Mouse (Mus musculus): ENCODE data around the gene Metap1d.

The Metap1d gene

DNA sequence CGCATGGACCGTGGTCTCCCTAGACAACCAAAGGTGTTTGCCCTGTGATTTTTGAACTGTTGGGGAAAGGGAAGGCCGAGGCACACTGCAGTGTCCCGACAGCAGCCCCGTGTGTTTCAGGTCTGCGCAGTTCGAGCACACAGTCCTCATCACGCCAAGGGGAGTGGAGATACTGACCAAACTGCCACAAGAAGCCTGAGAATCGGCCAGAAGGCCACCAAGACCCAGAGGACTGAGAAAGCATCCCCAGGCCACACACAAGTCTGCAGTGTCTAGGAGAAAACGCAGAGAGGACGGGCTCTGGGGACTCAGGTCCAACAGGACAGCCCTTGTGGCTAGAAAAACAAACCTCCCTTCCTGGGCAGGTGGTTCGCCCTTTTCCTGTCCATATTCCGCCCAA lies 71.7 kb downstream of the Metap1d start:
- intact Hi-C loops (cut with DNase I) = no loop called here

DNA sequence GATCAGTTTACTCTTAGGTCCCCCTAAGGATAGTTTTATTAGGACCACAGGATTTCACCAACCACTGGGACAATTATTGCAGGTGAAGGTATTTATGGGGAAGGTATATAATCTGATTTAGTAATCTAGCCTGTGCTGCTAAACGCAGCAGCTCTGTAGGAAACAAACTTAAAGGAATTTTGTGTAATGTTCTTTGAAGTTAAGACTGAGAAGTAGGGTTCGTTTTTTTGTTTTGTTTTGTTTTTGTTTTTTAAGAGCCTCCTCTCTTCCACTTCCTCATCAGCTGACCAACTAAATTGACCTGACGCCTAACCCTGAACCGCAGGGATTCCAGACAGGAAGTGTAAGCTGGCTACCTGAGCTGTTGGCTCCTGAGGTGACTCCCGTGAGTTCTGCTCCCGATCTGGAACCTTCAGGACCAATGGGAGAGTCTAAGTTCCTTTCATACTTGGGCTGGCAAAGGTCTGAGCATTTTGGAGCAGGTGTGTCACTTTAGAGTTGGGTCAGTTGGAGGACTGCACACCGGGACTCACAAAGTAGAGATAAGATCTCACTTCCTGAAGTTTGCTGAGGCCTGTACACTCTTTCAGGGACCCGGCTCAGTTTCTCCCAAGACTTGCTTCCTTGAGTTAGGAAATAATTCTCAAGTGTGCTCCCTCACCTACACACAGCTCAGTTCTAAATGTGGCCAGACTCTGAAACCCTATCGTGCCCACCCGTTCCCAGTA lies 73.7 kb downstream of the Metap1d start:
- intact Hi-C loops (cut with DNase I) = no loop called here

DNA sequence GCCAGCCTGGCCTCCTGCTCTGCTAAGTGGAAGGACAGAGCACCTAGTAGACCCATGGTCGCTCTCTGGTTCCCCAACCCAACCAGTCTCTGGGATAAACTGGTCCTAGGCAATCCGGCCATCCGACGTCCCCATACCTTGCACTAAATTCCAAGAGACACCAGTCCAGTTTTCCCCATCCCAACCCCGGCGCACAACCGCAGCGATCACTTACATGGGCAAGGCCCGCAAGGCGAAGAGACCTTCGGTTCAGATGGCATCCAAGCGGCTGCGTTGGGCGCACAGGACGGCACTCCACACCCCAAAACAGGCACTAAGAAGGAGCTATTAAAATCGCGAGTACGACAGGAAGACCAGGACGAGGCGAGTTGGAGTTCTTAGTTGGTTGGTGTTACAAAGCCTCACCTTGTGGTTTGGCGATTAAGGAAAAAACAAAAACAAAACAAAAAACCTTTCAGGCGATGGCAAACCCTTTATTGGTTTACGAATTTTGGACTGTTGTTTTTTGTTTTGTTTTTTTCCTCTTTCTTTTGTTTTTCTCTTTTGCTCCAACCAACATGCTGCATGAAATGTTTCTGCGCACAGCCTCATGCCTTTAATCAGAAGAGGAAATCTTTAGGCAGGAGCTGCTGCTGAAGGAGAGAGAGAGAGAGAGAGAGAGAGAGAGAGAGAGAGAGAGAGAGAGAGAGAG lies 74.4 kb downstream of the Metap1d start:
- intact Hi-C loops (cut with DNase I) = no loop called here

DNA sequence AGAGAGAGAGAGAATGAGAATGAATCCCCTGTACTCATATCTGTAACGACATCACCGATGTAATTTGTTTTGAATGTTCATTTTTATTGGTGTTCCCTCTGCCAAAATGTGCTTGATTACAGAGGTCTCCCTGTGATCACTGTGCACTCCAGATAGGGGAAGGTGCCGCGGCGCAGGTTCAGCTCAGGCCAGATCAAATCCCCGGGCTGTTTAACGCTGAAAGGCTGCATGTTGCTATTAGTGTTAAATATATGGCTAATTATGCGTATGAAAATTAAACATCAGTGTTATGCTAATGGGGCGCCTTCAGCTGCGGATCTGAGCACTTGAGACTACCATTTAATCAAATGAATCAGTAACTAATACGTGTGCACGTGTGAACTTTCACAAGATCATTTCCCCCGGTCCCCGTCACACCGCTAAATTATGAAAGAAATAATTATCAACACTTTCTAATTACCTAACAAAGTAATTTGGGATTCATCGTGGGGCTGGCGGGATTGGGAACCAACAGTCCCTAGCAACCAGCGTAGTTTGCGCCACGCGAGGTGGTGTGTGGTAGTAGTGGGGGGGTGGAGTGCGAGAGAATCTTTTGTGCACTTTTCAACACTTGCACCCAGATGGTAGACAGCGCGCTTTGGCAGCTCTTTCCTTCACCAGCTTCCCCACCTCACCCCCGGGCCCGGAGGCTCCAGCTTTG lies 75.1 kb downstream of the Metap1d start, which contains the start of gene Dlx1:
Dlx1 (plus strand) TSS at position 100 of the 700 bp plus-strand sequence.
- intact Hi-C loops (cut with DNase I) = no loop called here

DNA sequence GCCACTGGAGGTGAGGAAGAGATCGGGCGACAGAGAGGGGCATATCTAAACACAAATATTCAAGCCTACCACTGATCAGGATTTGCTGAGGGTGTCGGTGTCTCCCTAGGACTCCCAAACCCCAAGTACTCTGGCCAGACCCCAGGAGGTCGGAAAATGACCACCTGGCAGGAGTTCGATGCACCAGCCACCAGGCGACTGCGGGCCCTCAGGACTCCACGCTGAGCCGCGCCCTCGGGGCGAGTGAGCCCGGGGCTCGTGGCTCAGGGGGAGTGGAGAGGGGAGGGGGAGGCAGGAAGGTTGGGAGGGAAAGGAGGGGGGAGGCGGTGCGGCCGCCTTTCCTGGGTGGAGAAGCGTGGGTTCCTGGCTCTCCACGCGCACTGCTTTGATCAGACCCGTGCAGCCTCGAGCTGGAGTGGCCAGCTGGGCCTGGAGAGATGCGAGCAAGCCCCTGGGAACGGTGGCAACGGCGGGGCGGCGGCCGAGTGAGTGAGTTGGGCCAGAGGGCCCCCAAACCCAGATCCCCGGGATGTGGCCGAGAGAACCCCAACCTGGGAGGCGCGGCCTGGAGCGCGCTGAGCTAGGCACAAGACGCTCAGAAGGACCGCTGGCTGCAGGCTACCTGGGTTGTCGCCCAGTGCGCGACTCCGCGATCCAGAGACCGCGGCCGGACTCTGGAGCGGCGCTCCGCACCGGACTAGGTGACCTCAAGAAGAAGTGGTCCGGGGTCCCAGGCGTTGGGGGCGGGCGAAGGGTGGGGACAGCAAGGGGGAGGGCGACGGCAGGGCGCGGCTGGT lies 75.8 kb downstream of the Metap1d start:
- intact Hi-C loops (cut with DNase I) = no loop called here

DNA sequence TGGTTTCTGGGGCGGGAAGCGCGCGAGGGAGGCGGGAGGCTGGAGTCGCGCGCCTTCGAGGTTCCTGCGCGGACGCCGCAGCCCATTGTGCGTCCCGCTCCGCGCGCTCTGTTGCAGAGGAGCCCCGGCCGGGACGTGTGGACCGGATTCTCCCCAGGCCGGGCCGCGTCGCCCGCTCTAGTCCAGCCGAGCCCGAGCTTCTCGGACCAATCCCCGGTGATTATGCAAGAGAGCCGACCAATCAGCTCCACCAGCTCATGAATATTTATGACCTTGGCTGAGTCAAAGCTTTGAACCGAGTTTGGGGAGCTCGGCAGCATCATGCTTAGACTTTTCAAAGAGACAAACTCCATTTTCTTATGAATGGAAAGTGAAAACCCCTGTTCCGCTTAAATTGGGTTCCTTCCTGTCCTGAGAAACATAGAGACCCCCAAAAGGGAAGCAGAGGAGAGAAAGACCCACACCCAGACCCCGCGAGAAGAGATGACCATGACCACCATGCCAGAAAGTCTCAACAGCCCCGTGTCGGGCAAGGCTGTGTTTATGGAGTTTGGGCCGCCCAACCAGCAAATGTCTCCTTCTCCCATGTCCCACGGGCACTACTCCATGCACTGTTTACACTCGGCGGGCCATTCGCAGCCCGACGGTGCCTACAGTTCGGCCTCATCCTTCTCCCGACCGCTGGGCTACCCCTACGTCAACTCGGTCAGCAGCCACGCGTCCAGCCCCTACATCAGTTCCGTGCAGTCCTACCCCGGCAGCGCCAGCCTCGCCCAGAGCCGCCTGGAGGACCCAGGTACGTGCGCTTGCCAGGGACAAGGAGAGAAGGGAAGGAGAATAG lies 76.7 kb downstream of the Metap1d start:
- intact Hi-C loops (cut with DNase I) = no loop called here

DNA sequence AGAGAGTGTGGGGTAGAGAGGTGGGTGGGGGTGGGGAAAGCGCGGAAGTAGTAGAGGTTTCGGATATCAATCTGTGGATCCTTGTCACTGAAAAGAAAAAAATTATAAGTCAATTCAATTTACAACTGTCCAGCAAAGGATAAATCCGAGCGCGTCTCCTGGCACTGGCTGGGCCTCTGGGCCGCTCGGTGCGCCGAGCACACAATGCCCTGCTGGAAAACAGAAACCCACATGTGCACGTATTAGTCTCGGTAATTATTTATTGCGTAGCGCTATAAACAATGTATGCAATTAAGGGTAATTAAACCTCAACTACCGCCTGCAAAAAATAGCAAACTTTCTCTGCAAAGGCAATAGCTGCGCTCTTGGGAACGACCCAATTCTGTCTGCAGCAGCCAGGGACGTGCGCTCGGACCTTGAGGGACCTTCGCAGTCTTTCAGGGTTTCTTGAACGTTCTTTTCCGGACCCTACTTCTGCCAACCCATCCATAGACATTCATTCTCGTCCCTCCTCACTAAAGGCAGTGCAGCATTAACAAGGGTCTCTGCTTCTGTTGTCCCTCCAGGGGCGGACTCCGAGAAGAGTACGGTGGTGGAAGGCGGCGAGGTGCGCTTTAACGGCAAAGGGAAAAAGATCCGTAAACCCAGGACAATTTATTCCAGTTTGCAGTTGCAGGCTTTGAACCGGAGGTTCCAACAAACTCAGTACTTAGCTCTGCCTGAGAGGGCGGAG lies 77.5 kb downstream of the Metap1d start:
- intact Hi-C loops (cut with DNase I) = no loop called here

DNA sequence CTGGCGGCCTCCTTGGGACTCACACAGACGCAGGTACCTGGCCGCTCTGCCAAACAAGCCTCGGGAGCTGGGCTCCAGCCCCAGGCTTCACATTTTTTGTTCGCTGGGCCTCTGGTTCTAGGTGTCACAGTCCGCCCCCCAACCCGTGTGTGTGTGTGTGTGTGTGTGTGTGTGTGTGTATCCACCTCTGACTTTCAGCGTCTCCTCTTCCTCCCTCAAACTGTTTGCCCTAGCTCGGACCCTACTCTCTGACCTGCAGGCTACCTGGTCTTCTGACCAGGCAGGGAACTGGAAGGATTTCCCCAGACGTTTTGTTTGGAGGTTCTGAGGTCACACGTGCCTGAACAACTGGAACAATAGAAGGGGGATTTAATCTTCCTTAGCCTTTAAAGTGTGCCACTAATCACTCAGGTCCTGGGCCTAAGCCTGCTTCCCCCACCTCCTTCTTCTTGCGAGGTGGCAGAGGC lies 78.1 kb downstream of the Metap1d start:
- intact Hi-C loops (cut with DNase I) = no loop called here

DNA sequence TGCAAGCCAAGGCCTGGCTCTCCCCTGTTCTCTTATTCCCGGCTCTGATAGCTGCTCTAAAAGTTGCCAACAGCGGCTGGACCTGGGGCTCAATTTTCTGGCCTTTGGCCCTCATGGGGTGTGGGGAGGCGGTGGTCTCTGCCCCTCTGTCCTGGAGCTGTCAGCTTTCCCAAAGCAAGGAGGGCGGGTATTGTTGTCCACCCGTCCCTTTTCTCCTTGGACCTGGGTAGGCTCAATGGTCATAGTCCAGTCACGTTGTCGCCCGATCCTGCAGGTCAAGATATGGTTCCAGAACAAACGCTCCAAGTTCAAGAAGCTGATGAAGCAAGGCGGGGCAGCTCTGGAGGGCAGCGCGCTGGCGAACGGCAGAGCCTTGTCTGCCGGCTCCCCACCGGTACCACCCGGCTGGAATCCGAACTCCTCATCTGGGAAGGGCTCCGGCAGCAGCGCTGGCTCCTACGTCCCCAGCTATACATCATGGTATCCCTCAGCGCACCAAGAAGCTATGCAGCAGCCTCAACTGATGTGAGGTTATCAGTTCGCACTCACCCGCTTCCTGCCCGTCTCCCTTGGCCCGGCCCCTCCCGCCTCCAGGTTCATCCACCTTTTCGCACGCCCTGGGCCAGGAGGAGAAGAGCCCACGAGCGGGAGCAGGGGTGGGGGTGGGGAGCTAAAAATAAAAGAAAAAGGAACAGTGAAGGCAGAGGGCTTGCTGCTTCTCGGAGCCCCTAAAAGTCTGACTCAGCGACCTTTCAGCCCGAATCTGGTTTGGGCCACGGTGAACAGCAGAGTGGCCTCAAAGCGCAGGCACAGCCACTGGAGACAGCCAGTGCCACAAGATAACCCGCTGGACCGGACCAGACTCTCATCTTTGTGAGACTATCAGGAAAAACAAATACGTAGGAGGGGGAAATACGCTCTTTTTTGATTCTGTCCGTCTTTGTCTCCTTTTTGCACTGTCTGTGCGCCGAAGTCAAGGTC lies 79.2 kb downstream of the Metap1d start:
- intact Hi-C loops (cut with DNase I) = no loop called here

DNA sequence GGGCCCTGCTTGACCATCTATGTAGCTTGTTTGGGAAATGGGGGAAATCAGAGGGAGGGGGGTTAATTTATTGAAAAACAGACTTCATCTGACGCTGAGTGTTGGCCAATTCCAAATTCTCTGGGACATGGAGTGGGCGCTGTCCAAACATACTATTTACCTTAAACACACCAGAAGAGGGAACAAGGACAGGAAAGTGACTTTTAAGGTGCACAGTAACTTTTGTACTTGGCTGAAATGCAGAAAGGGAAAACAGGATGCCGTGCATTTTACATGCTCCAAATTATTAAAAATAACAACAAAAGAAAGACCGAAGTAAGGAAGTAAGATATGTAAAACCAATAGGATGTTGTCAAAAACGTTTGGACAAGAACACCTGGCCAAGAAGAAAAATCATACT lies 80.0 kb downstream of the Metap1d start:
- intact Hi-C loops (cut with DNase I) = no loop called here

DNA sequence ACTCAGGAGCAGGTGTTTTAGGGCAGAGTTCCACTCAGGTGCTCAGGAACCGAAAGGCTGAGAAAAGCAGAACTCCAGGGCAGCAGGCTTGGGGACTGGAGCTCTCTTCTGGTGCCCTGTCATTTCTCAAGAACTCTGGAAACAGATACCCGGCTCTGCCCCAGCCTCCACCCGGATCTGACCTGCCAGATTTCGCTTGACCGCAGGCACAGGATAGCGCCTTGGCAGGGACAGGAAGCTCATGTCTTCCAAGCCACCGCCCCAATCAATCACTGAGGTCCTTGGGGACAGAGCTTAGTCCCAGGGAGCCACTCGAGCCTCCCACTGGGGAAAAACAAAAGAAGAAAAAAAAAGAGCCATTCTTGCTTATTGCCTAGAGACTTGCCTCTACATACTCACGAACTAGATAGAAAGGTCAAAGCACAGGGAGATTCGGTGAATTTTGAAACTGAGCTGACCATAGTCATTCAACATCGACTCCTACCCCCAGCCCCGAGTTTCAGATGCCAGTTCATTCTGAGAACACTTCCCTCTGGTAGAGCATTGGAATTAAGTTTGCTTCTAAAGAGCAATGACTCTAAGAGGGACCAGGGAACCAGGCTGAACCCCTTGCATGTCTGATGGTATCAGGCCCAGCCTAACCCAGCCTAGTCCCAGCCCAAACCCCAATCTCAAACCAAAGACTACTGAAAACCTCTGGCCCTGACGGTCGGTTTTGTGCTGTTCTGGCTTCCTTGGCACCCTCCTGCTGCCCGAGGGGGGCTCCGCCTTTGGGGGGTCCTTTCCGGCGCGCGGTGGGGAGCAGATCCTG lies 81.4 kb downstream of the Metap1d start:
- intact Hi-C loops (cut with DNase I) = no loop called here

DNA sequence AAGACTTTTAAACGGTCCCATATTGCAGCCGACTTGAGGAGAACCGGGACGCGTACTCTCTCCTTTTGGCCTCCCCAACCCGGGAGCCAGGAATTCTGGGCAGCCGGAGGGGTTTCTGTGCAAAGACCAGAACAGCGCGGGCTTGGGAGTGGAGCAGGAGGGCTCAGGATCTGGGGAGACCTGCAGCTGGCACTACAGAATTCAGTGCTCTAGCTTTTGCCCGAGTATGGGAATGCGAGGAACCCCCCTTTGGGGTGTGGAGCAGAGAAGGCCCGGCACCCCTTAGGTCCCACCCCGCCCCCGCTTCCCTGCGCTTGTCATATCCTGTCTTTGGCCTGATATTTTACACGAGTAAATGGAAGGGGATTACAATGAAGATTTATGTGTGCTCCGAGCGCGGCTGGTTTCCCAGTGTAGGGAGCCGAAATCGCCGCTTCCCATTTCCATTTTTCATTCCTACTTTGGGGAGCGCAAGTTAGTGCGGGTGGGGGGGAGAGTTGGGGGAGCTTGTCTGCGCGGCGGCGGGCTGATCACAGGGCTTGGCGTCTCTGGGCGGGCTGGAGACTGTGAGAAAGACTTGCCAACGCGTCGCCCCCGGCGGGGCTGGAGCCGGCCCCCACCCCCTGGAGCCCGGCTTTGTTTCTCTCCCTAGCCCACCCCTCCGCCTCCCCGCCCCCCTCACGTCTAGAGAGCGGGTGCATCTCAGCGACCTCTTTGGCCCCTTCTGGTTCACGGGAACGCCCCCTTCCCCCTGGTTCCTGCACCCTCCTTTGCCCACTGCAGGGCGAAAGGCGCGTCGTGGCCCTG lies 87.7 kb downstream of the Metap1d start:
- intact Hi-C loops (cut with DNase I) = loop anchor here (10.0 kb wide), 1 partner anchor 1734 kb away; the partner anchor contains the start of gene Sp9

DNA sequence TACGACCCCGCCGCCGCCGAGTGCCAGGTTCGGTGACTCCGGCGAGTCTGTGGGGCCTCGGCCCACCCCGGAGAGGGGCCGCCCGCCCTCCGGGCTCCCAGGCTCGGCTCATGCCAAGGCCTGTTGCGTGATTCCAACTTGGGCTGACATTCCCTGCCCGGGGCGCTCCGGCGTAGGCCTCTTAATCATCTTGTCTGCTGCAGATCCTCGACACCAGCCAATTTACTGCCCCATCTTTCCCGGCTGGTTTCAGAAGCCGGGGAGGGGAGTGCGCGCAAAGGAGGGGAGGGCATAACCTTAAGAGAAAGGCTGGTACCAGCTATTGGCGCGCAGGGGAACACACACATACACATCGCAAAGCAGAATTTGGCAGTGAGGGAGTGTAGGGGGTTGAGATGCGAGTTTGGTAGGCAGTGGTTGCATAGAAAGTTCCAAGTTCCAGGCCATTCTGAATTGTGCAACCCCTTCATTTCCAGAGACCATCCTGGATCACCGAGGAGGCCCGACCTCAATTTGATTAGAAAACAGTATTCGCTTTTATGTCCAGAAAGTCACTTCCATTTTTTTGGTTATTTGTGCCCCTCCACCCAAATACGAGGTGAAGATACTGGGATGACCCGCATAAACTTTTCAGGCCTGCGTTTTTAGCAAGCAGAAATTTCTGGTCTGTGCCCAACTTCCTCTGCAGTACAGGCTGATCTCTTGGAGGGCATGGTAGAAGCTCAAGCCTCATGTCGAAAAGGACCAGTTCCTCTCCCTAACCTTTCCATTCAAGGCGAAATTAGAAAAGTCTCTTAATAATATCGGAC lies 88.5 kb downstream of the Metap1d start:
- intact Hi-C loops (cut with DNase I) = loop anchor here (10.0 kb wide), 1 partner anchor 1733 kb away; the partner anchor contains the start of gene Sp9

DNA sequence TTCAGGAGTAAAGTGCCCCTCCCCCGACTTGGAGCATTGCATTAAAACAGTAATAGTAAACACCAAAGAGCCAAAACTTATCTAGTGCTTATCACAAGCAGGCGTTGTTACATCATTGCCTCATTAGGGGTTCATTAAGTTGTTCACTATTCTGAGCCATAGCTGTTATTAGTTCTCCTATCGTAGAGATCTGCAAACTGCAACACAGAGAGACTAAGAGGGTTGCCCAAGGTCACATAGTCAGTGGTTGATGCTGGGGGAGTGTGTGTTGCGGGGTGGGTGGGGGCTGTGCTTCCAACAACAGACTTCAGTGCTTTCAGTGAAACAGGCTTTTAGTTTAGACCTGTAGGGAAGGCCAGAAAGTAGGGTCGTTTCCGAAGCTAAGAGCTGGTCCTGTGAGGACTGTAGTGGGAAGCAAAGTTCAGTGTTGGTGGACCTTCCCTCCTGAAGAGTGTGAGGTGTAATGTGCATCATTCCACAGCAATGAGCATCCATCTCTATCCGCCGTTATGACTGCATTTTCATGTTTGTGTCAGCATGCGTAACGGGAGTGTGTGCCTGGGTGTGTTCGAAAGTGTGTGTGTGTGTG lies 89.2 kb downstream of the Metap1d start:
- intact Hi-C loops (cut with DNase I) = loop anchor here (10.0 kb wide), 1 partner anchor 1732 kb away; the partner anchor contains the start of gene Sp9

DNA sequence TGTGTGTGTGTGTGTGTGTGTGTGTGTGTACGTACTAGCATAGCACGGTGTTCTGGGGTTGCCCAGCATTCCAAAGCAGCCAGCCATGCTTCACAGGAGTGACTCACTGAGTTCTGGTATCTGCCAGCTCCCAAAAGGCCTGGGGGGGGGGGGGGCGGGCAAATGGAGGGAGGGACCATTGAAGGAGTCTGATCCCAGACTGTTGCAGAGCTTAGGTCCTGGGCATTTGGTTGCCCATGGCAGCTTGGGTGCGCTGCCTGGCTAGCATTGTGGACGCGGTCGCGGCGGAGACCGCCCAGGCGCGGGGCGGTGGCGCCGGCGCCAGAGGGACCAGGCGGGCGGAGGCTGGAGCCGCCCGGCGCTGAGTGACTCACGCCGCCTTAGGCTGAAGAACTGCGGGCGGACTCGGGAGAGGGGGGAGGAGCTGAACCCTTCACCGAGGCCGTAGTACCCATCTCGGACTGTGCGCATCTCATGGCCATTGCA lies 89.8 kb downstream of the Metap1d start:
- intact Hi-C loops (cut with DNase I) = loop anchor here (10.0 kb wide), 1 partner anchor 1732 kb away; the partner anchor contains the start of gene Sp9
